Mouse (Mus musculus): ENCODE results near the gene Lrig1. TPM values are rescaled to one million over a fixed set of nuclear protein-coding genes. Genes with fewer than 3 reads are reported as not detected.

The Lrig1 gene
- polyA plus RNA-seq, 1 experiment = 7.4 TPM

- H3K27ac ChIP-seq (ENCODE audit: insufficient read depth, low read length) = no peak overlapping the region
- 89% methylated on average over 1 of the region's 1 CpGs for WGBS
- no peaks in the 10 kb centered on the region for H3K36me3 ChIP-seq (ENCODE audit: control insufficient read depth, insufficient read depth, low read length)
- 0 out of 2 replicates have a peak, but pooled peaks cover 3% of the 10 kb centered on the region for H3K4me1 ChIP-seq (ENCODE audit: control insufficient read depth, insufficient read depth, insufficient read length)
- H3K4me3 ChIP-seq (ENCODE audit: extremely low read depth, insufficient read depth, insufficient read length) = no peak overlapping the region
- H3K27me3 ChIP-seq (ENCODE audit: control insufficient read depth, insufficient read depth, low read length) = no peaks in the 10 kb centered on the region
- TF ChIP-seq POLR2A (IDR thresholded peaks at IDR 0.05; ENCODE audit: low read depth, low read length) (no peak), CTCF (IDR thresholded peaks at IDR 0.05; ENCODE audit: extremely low read depth, insufficient read depth, insufficient read length, insufficient replicate concordance) (no peak)
- DNase-seq (ENCODE audit: low read depth in 1 of 2, low spot score in 2 of 2) = no peak
Measured at GRCm38 (mm10) chr6:94649637-94650036, 50.3 kb downstream of the Lrig1 start.

- TF ChIP-seq POLR2A (IDR thresholded peaks at IDR 0.05; ENCODE audit: low read depth, low read length) (no peak), CTCF (IDR thresholded peaks at IDR 0.05; ENCODE audit: extremely low read depth, insufficient read depth, insufficient read length, insufficient replicate concordance) (no peak)
- H3K4me1 ChIP-seq (ENCODE audit: control insufficient read depth, insufficient read depth, insufficient read length) = 0 out of 2 replicates have a peak, but pooled peaks cover 3% of the 10 kb centered on the region
- 89% methylated on average over 4 of the region's 4 CpGs for WGBS
- H3K27me3 ChIP-seq (ENCODE audit: control insufficient read depth, insufficient read depth, low read length) = no peaks in the 10 kb centered on the region
- H3K36me3 ChIP-seq (ENCODE audit: control insufficient read depth, insufficient read depth, low read length) = no peaks in the 10 kb centered on the region
- DNase-seq (ENCODE audit: low read depth in 1 of 2, low spot score in 2 of 2) = no peak
- no peak overlapping the region for H3K4me3 ChIP-seq (ENCODE audit: extremely low read depth, insufficient read depth, insufficient read length)
- no peak overlapping the region for H3K27ac ChIP-seq (ENCODE audit: insufficient read depth, low read length)
Measured at GRCm38 (mm10) chr6:94648496-94648895, 51.5 kb downstream of the Lrig1 start.

- no peaks in the 10 kb centered on the region for H3K36me3 ChIP-seq (ENCODE audit: control insufficient read depth, insufficient read depth, low read length)
- no peak overlapping the region for H3K4me3 ChIP-seq (ENCODE audit: extremely low read depth, insufficient read depth, insufficient read length)
- H3K4me1 ChIP-seq (ENCODE audit: control insufficient read depth, insufficient read depth, insufficient read length) = 0 out of 2 replicates have a peak, but pooled peaks cover 3% of the 10 kb centered on the region
- DNase-seq (ENCODE audit: low read depth in 1 of 2, low spot score in 2 of 2) = no peak
- 58% methylated on average over 10 of the region's 10 CpGs for WGBS
- no peak overlapping the region for H3K27ac ChIP-seq (ENCODE audit: insufficient read depth, low read length)
- TF ChIP-seq CTCF (IDR thresholded peaks at IDR 0.05; ENCODE audit: extremely low read depth, insufficient read depth, insufficient read length, insufficient replicate concordance) (no peak), POLR2A (IDR thresholded peaks at IDR 0.05; ENCODE audit: low read depth, low read length) (no peak)
- no peaks in the 10 kb centered on the region for H3K27me3 ChIP-seq (ENCODE audit: control insufficient read depth, insufficient read depth, low read length)
Measured at GRCm38 (mm10) chr6:94647574-94648430, 52.2 kb downstream of the Lrig1 start.

GRCm38 (mm10) chr6:94646902-94647301, 53.1 kb downstream of the Lrig1 start:
- 83% methylated on average over 6 of the region's 6 CpGs for WGBS
- no peaks in the 10 kb centered on the region for H3K36me3 ChIP-seq (ENCODE audit: control insufficient read depth, insufficient read depth, low read length)
- H3K27ac ChIP-seq (ENCODE audit: insufficient read depth, low read length) = no peak overlapping the region
- DNase-seq (ENCODE audit: low read depth in 1 of 2, low spot score in 2 of 2) = no peak
- H3K27me3 ChIP-seq (ENCODE audit: control insufficient read depth, insufficient read depth, low read length) = no peaks in the 10 kb centered on the region
- H3K4me3 ChIP-seq (ENCODE audit: extremely low read depth, insufficient read depth, insufficient read length) = no peak overlapping the region
- no peak for TF ChIP-seq POLR2A (IDR thresholded peaks at IDR 0.05; ENCODE audit: low read depth, low read length)
- TF ChIP-seq CTCF (IDR thresholded peaks at IDR 0.05; ENCODE audit: extremely low read depth, insufficient read depth, insufficient read length, insufficient replicate concordance) = no peak
- 0 out of 2 replicates have a peak, but pooled peaks cover 3% of the 10 kb centered on the region for H3K4me1 ChIP-seq (ENCODE audit: control insufficient read depth, insufficient read depth, insufficient read length)

- Histone ChIP-seq H3K27me3 (ENCODE audit: control insufficient read depth, insufficient read depth, low read length) (no peaks in the 10 kb centered on the region), H3K4me1 (ENCODE audit: control insufficient read depth, insufficient read depth, insufficient read length) (0 out of 2 replicates have a peak, but pooled peaks cover 3% of the 10 kb centered on the region), H3K4me3 (ENCODE audit: extremely low read depth, insufficient read depth, insufficient read length) (no peak overlapping the region), H3K36me3 (ENCODE audit: control insufficient read depth, insufficient read depth, low read length) (no peaks in the 10 kb centered on the region), H3K27ac (ENCODE audit: insufficient read depth, low read length) (no peak overlapping the region)
- TF ChIP-seq CTCF (IDR thresholded peaks at IDR 0.05; ENCODE audit: extremely low read depth, insufficient read depth, insufficient read length, insufficient replicate concordance) (no peak), POLR2A (IDR thresholded peaks at IDR 0.05; ENCODE audit: low read depth, low read length) (no peak)
- no peak for DNase-seq (ENCODE audit: low read depth in 1 of 2, low spot score in 2 of 2)
- 52% methylated on average over 6 of the region's 6 CpGs for WGBS
Measured at GRCm38 (mm10) chr6:94646274-94646863, 53.6 kb downstream of the Lrig1 start.

- WGBS = 44% methylated on average over 4 of the region's 4 CpGs
- no peak for TF ChIP-seq POLR2A (IDR thresholded peaks at IDR 0.05; ENCODE audit: low read depth, low read length)
- TF ChIP-seq CTCF (IDR thresholded peaks at IDR 0.05; ENCODE audit: extremely low read depth, insufficient read depth, insufficient read length, insufficient replicate concordance) = no peak
- Histone ChIP-seq H3K4me1 (ENCODE audit: control insufficient read depth, insufficient read depth, insufficient read length) (0 out of 2 replicates have a peak, but pooled peaks cover 3% of the 10 kb centered on the region), H3K27ac (ENCODE audit: insufficient read depth, low read length) (no peak overlapping the region), H3K36me3 (ENCODE audit: control insufficient read depth, insufficient read depth, low read length) (no peaks in the 10 kb centered on the region), H3K4me3 (ENCODE audit: extremely low read depth, insufficient read depth, insufficient read length) (no peak overlapping the region), H3K27me3 (ENCODE audit: control insufficient read depth, insufficient read depth, low read length) (no peaks in the 10 kb centered on the region)
- no peak for DNase-seq (ENCODE audit: low read depth in 1 of 2, low spot score in 2 of 2)
Measured at GRCm38 (mm10) chr6:94645723-94646122, 54.2 kb downstream of the Lrig1 start.

All from spleen, adult 2 months (tissue).